Mouse (Mus musculus) cerebellum, adult 2 months (tissue): ENCODE data around the gene Gm7073. TPM values are rescaled to one million over a fixed set of nuclear protein-coding genes. Genes with fewer than 3 reads are reported as not detected.

Source experiments
- DNase-seq, 2 experiments: peaks; one replicate each; pipeline ENCODE4 v3.0.0; 2021
- H3K27ac ChIP-seq: fragments of 200-500 bp; 2 replicates; pipeline ENCODE4 v1.5.1; 2012; ENCODE audit warnings: low read length, control low read depth, inconsistent platforms; ENCODE audit not compliant: insufficient read depth
- H3K27me3 ChIP-seq: fragments of 200-500 bp; 2 replicates; pipeline ENCODE4 v1.6.1; 2012; ENCODE audit warnings: inconsistent platforms, mild to moderate bottlenecking, low read length, moderate library complexity; ENCODE audit not compliant: control insufficient read depth, insufficient read depth
- H3K4me1 ChIP-seq: fragments of 200-500 bp; 2 replicates; pipeline ENCODE4 v1.6.1; 2011; ENCODE audit warnings: low read length; ENCODE audit not compliant: control insufficient read depth, insufficient read depth
- H3K4me3 ChIP-seq: fragments of 200-500 bp; replicated peaks from 2 replicates; pipeline ENCODE3; 2011; ENCODE audit warnings: mild to moderate bottlenecking, low read depth, low read length, control low read depth; ENCODE audit not compliant: insufficient read depth
- CTCF ChIP-seq: fragments of 200-500 bp; IDR thresholded peaks from 2 replicates; pipeline ENCODE4 v1.5.1; 2011; ENCODE audit warnings: low read depth, mild to moderate bottlenecking, control low read depth, low read length, moderate library complexity, borderline replicate concordance; ENCODE audit not compliant: insufficient read depth
- POLR2A ChIP-seq: fragments of 200-500 bp; IDR thresholded peaks from 2 replicates; pipeline ENCODE4 v1.6.1; 2011; ENCODE audit warnings: low read length, control low read depth, borderline replicate concordance; ENCODE audit not compliant: insufficient read depth
- WGBS: fragments of 180-500 bp; shearing (Covaris S2); methylation state at CpG from one replicate; pipeline ENCODE4 v1.1.7; 2018; 5-methylcytosine and 5-hydroxymethylcytosine counted together
- polyA plus RNA-seq: library from polyadenylated mRNA; depleted of rRNA; stranded (reverse); fragments of >200 nt; gene quantifications from 2 replicates; pipeline ENCODE4 v1.2.3, GENCODE M21; 2012; rRNA removed

Gm7073 gene
- polyA plus RNA-seq, 1 experiment: not detected

GRCm38 (mm10) chrX:60404668-60405044, 134.4 kb downstream of the Gm7073 start:
- 4% methylated on average over 17 of the region's 17 CpGs for WGBS
- Histone ChIP-seq H3K27me3 (no peaks in the 10 kb centered on the region), H3K27ac (peak overlapping the region; percentile 91), H3K4me3 (peak overlapping the region; percentile 94), H3K4me1 (no peaks in the 10 kb centered on the region)
- peak; percentile 87 to 89 for DNase-seq
- peak; percentile 71 for TF ChIP-seq CTCF
- peak; percentile 30; the same call in 1 of the 2 replicates for TF ChIP-seq POLR2A

DNA sequence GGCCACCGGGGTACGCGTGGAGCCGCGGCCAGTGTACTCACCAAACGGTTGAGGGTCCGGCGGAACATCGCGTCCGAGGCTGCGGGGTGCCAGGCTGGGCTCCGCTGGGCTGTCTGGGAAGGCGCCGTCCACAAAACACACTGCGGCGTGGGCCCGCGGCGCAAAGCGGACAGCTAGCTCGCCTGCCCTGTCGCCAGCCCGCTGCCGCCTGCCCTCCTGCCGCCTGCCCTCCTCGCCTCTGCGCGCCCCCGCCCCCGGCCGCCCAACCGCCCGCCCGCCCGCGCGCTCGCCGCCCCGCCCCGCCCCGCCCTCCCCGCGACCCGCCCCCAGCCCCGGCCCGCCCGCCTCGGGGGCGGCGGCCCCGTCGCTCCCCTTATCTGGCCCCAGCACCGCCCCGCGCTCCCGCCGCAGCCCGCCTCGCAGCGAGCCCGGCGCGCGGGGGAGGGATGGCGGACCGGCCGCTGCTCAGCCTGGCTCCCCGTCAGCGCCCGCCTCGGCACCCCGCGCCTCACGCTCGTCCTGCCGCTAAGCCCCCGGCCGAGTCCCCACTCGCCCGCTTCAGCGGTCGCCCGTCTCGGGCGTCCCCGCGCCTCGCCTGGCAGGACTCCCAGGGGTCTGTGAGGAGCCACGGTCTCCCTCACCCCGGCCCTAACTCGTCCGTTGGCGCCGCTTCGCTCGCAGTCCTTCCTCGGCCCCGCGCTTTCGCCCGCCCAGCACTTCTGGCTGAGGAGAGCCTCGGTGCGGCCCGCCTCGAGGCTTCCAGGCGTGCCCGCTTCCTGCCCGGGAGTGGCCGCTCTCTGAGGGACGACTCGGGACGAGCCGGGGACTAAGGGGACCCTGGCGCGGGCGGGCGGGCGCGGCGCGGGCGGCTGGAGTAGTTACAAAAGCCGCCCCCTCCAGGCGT, 135.0 kb downstream of the Gm7073 start:
- peak; percentile 68 to 69 for DNase-seq
- peak overlapping the region; percentile 94 for H3K4me3 ChIP-seq
- H3K4me1 ChIP-seq: no peaks in the 10 kb centered on the region
- peak overlapping the region; percentile 91 for H3K27ac ChIP-seq
- H3K27me3 ChIP-seq: no peaks in the 10 kb centered on the region
- TF ChIP-seq POLR2A (0 out of 2 replicates have a peak, but pooled peaks have one; percentile 37), CTCF (no peak)
- 14% methylated on average over 75 of the region's 126 CpGs for WGBS

- H3K4me1 ChIP-seq: no peaks in the 10 kb centered on the region
- no peaks in the 10 kb centered on the region for H3K27me3 ChIP-seq
- H3K4me3 ChIP-seq: peak overlapping the region; percentile 92
- DNase-seq: peak; percentile 29 to 35
- H3K27ac ChIP-seq: peak overlapping the region; percentile 84; the same call in 1 of the 2 replicates
- 13% methylated on average over 31 of the region's 46 CpGs for WGBS
- no peak for TF ChIP-seq POLR2A
- no peak for TF ChIP-seq CTCF
These were observed 135.8 kb downstream of the Gm7073 start for GRCm38 (mm10) chrX:60403062-60403763.

- H3K4me3 ChIP-seq: no peak overlapping the region
- no peaks in the 10 kb centered on the region for H3K4me1 ChIP-seq
- DNase-seq: peak; percentile 38 to 76
- TF ChIP-seq CTCF (no peak), POLR2A (no peak)
- 16% methylated on average over 4 of the region's 4 CpGs for WGBS
- H3K27ac ChIP-seq: no peak overlapping the region
- H3K27me3 ChIP-seq: no peaks in the 10 kb centered on the region
These were observed 144.8 kb downstream of the Gm7073 start for GRCm38 (mm10) chrX:60394292-60394691.

- no peaks in the 10 kb centered on the region for H3K4me1 ChIP-seq
- DNase-seq: no peak
- H3K27me3 ChIP-seq: no peaks in the 10 kb centered on the region
- H3K27ac ChIP-seq: no peak overlapping the region
- TF ChIP-seq CTCF: no peak
- TF ChIP-seq POLR2A: no peak
- 97% methylated on average over 1 of the region's 1 CpGs for WGBS
- no peak overlapping the region for H3K4me3 ChIP-seq
These were observed 152.2 kb downstream of the Gm7073 start for GRCm38 (mm10) chrX:60386852-60387251.

Other genes starting within 250 kb of the Gm7073 start
- 9.3 and 10.5 TPM in 2 replicates for gene Atp11c, start 53.4 kb upstream of the Gm7073 start, polyA plus RNA-seq